Mouse (Mus musculus): Measurements from ENCODE around the gene Slc23a3.

DNA sequence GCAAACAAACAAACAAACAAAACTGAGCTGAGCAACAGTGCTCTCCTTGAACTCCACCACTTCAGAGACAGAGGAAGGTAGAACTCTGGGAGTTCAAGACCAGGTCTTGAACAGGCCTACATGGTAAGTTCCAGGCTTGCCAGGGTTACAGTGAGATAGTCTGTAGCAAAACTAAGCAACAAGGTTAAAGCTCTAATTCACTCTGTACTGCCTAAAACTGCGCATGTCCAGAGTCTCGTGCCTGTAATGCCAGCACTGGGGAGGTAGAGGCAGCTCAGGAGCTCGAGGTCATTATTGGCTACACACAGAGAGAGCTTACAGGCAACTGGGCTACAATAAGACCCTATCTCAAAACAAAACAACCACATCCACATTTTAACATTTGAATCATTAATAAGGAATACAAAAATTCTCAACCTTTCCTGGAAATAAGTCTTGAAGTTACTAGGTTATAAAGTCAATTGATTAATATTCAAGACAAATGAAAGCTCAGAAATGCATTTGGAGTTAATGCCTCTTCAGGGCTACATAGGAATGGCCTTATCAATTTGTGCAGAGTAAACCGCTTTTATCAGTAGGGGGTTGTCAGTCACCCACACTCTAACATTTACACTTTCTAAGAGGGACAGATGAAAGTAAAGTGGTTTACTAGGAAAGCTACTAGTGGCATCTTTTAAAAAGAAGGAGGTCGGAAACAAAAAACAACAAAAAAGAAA, 26.0 kb upstream of the Slc23a3 start:
- TF ChIP-seq CTCF (IDR thresholded peaks at IDR 0.05; ENCODE audit: low read depth, low read length): no peak
- TF ChIP-seq POLR2AphosphoS5 (IDR thresholded peaks at IDR 0.05; ENCODE audit: insufficient replicate concordance, low read depth, low read length): no peak
- TF ChIP-seq TAL1 (conservative IDR thresholded peaks at IDR 0.05; ENCODE audit: low read depth, low read length): peak; percentile 77
- no peak for TF ChIP-seq GATA1 (IDR thresholded peaks at IDR 0.05; ENCODE audit: borderline replicate concordance, low read length)

Data from G1E (cell line).